Mouse (Mus musculus): Measurements from ENCODE around the gene Ap1m1.

- TF ChIP-seq POLR2A (IDR thresholded peaks at IDR 0.05; ENCODE audit: borderline replicate concordance, extremely low read depth, insufficient read depth, insufficient read length, poor library complexity, severe bottlenecking) (no peak), CTCF (IDR thresholded peaks at IDR 0.05; ENCODE audit: borderline replicate concordance, extremely low read depth, insufficient read depth, insufficient read length) (no peak)
Observed at GRCm38 (mm10) chr8:72210710-72211109, 29.1 kb upstream of the Ap1m1 start.

Measured in brain, embryonic 14.5 days (tissue).